Mouse (Mus musculus) mesoderm, embryonic 11.5 days (tissue): ENCODE results near the gene Epb41l3.

Source experiments
- DNase-seq: peaks from one replicate; pipeline ENCODE4 v3.0.0-alpha.2; 2012; ENCODE audit warnings: low read depth, low spot score

Gene Epb41l3

GRCm38 (mm10) chr17:69181560-69182316 lies 106.3 kb downstream of the Epb41l3 start:
- DNase-seq, result peak; percentile 59

GRCm38 (mm10) chr17:69187794-69188193 lies 112.3 kb downstream of the Epb41l3 start:
- no peak for DNase-seq

- peak; percentile 30 for DNase-seq
Measured at GRCm38 (mm10) chr17:69192863-69193493, 117.5 kb downstream of the Epb41l3 start.

GRCm38 (mm10) chr17:69194599-69194998 lies 119.1 kb downstream of the Epb41l3 start:
- no peak for DNase-seq

- DNase-seq, result no peak
Measured at GRCm38 (mm10) chr17:69195758-69196157, 120.3 kb downstream of the Epb41l3 start.

- DNase-seq, result no peak
Measured at GRCm38 (mm10) chr17:69196656-69197055, 121.2 kb downstream of the Epb41l3 start.

- DNase-seq, result no peak
Measured at GRCm38 (mm10) chr17:69198805-69199204, 123.3 kb downstream of the Epb41l3 start.

GRCm38 (mm10) chr17:69199827-69200226 lies 124.3 kb downstream of the Epb41l3 start:
- DNase-seq, result no peak

GRCm38 (mm10) chr17:69200936-69201335 lies 125.5 kb downstream of the Epb41l3 start:
- no peak for DNase-seq

GRCm38 (mm10) chr17:69205282-69205999 lies 130.0 kb downstream of the Epb41l3 start:
- DNase-seq, result no peak

- no peak for DNase-seq
Measured at GRCm38 (mm10) chr17:69207562-69208312, 132.3 kb downstream of the Epb41l3 start.

GRCm38 (mm10) chr17:69211065-69211464 lies 135.6 kb downstream of the Epb41l3 start:
- DNase-seq, result no peak

GRCm38 (mm10) chr17:69216120-69216519 lies 140.6 kb downstream of the Epb41l3 start:
- no peak for DNase-seq

- DNase-seq, result no peak
Measured at GRCm38 (mm10) chr17:69220849-69221248, 145.4 kb downstream of the Epb41l3 start.

- DNase-seq, result no peak
Measured at GRCm38 (mm10) chr17:69221377-69221776, 145.9 kb downstream of the Epb41l3 start.

GRCm38 (mm10) chr17:69221966-69222692 lies 146.6 kb downstream of the Epb41l3 start:
- no peak for DNase-seq

- DNase-seq, result no peak
Measured at GRCm38 (mm10) chr17:69225996-69226395, 150.5 kb downstream of the Epb41l3 start.

- DNase-seq, result peak; percentile 71
Measured at GRCm38 (mm10) chr17:69227426-69228014, 152.0 kb downstream of the Epb41l3 start.

- DNase-seq, result no peak
Measured at GRCm38 (mm10) chr17:69229451-69229850, 154.0 kb downstream of the Epb41l3 start.

- no peak for DNase-seq
Measured at GRCm38 (mm10) chr17:69230131-69230621, 154.7 kb downstream of the Epb41l3 start.
